Mouse (Mus musculus) embryo, embryonic 11.5 days (tissue): ENCODE measurements at regions not wholly inside any gene's neighbourhood (a gene's known extent, or its start where the extent isn't known, plus 50 kb on each side); places are given as distances from the start of the nearest gene placed in this dataset.

ENCODE experiments used
- DNase-seq: peaks from one replicate; pipeline ENCODE4 v3.0.0-alpha.2; 2012; ENCODE audit warnings: low read depth, low spot score

DNA sequence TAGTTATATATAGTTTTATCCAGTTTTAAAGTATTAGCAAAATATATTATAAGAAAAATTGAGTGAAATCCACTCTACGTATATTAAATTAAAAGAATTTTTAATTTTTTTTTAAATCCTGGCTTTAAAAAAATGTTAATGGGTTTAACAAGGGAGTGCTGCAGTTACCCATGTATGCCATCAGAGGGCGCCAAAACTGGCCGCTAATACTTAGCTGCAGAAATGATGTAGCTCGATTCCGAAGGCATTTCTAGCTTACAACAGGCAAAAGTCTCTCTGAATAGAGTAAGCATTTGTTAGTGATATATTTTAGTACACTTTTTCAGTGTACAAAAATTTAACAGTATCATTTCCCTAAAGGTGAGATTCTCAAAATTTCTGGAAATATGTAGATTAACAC, 73.1 kb downstream of the Olfr444 start:
- peak; percentile 23 for DNase-seq
